Mouse (Mus musculus) limb, embryonic 14.5 days (tissue): ENCODE results near the gene Npy. TPM values are rescaled to one million over a fixed set of nuclear protein-coding genes. Genes with fewer than 3 reads are reported as not detected.

Experiments
- ATAC-seq: fragments of 200-750 bp; cut with Nextera tagmentation; 2 replicates; pipeline ENCODE4 v1.8.0; 2017; ENCODE audit warnings: low read depth, moderate number of reproducible peaks, moderate TSS enrichment; ENCODE audit not compliant: low FRiP score
- DNase-seq: peaks from one replicate; pipeline ENCODE4 v3.0.0-alpha.2; 2015; ENCODE audit warnings: low spot score
- H3K27ac ChIP-seq: fragments of 300-500 bp; sonication (generic); replicated peaks from 2 replicates; pipeline ENCODE4 v1.5.1; 2014; ENCODE audit warnings: low read depth, mild to moderate bottlenecking, low read length, moderate library complexity, mixed read lengths
- H3K27me3 ChIP-seq: fragments of 300-500 bp; sonication (generic); 2 replicates; pipeline ENCODE4 v1.6.1; 2014; ENCODE audit warnings: low read length, mixed read lengths; ENCODE audit not compliant: control insufficient read depth, insufficient read depth
- H3K36me3 ChIP-seq: fragments of 300-500 bp; sonication (generic); 2 replicates; pipeline ENCODE4 v1.6.1; 2014; ENCODE audit warnings: mild to moderate bottlenecking, low read length, moderate library complexity, mixed read lengths; ENCODE audit not compliant: control insufficient read depth, insufficient read depth
- H3K4me1 ChIP-seq: fragments of 300-500 bp; sonication (generic); 2 replicates; pipeline ENCODE4 v1.6.1; 2014; ENCODE audit warnings: antibody characterized with exemption, low read length, mixed read lengths; ENCODE audit not compliant: control insufficient read depth, insufficient read depth
- H3K4me2 ChIP-seq: fragments of 300-500 bp; sonication (generic); replicated peaks from 2 replicates; pipeline ENCODE4 v1.6.1; 2014; ENCODE audit warnings: low read depth, mild to moderate bottlenecking, low read length, moderate library complexity; ENCODE audit not compliant: severe bottlenecking
- H3K4me3 ChIP-seq: fragments of 300-500 bp; sonication (generic); replicated peaks from 2 replicates; pipeline ENCODE4 v1.5.1; 2014; ENCODE audit warnings: low read length
- H3K9ac ChIP-seq: fragments of 300-500 bp; sonication (generic); 2 replicates; pipeline ENCODE4 v1.6.1; 2014; ENCODE audit warnings: mild to moderate bottlenecking, low read depth, low read length, moderate library complexity; ENCODE audit not compliant: severe bottlenecking
- H3K9me3 ChIP-seq: fragments of 300-500 bp; sonication (generic); 2 replicates; pipeline ENCODE4 v1.6.1; 2016; ENCODE audit warnings: low read length; ENCODE audit not compliant: control insufficient read depth
- POLR2A ChIP-seq: fragments of 200-500 bp; IDR thresholded peaks from 2 replicates; pipeline ENCODE4 v1.8.0; 2012; ENCODE audit warnings: inconsistent platforms, mild to moderate bottlenecking, moderate library complexity, borderline replicate concordance; ENCODE audit not compliant: insufficient read depth, insufficient read length; ENCODE audit errors: extremely low read depth
- WGBS: fragments of 180-500 bp; shearing (Covaris S2); extraction: QIAGEN DNeasy Blood & Tissue Kit; methylation state at CpG from one replicate; pipeline ENCODE4 v1.1.7; 2014; 5-methylcytosine and 5-hydroxymethylcytosine counted together
- polyA plus RNA-seq, 2 experiments: library from polyadenylated mRNA; depleted of rRNA in 1 of 2; stranded (reverse) in 1 of 2; unstranded in 1 of 2; fragments of >200 nt; fragmentation: Nextera tagmentation in 1 of 2; extraction: Ambion mirVana in 1 of 2; gene quantifications; 2 replicates each; pipeline versions ENCODE4 v1.2.1 to v1.2.3; 2012 to 2014

Gene Npy
- 3.6 and 5.3 TPM in 2 replicates for polyA plus RNA-seq (2012; rRNA removed)
- 5.2 and 5.7 TPM in 2 replicates for polyA plus RNA-seq (2014; fragmentation: Nextera tagmentation; extraction: Ambion mirVana)

DNA sequence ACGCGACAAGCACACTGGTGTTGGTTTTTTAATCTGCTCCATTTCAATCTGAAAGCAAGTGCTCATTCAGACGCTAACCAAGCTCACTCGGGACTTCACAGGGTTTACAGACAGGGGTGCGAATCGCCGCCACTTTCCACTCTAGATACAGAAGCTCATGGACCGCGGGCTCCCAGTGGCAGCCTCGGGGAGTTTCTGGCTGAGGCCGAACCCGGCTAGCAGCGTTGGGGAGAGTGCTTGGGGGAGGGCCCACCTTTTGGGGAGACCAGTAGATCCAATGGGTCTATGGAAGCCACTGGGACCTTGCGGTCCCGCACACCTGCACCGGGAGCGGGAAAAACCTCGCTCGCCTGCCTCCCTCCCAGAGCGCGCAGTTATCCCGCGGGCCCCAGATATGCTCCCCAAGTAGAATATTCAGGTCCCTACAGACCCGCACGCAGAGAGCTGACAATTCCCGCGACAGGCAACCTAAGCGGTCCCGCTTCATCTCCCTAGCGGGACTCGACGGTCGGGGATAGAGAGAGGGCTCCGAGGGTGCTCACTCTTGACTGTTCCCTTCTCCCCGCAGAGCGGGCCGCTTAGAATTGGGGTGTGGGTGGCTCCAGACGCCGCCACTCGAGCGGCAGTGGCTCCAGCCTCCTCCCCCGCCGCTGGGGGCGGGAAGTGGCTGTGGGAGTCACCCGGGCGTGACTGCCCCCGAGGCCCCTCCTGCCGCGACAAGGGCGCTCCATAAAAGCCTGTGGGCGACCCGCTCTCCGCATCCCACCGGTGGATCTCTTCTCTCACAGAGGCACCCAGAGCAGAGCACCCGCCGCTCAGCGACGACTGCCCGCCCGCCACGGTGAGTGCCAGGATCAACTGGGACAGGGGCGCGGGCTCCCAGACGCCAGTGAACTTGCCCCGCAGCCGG, at the start of gene Npy:
TSS of gene Npy (plus strand) at position 750 of the 910 bp plus-strand sequence.
- DNase-seq, result no peak
- Histone ChIP-seq H3K4me2 (peak within 1 kb of the TSS; percentile 85), H3K9ac (peak within 1 kb of the TSS; percentile 34; the same call in 1 of the 2 replicates), H3K27ac (no peak within 1 kb of the TSS), H3K36me3 (no peaks in the 10 kb centered on the region), H3K9me3 (no peaks in the 10 kb centered on the region), H3K4me1 (peaks cover 7% of the 10 kb centered on the region), H3K4me3 (peak within 1 kb of the TSS; percentile 43), H3K27me3 (peaks cover 52% of the 10 kb centered on the region)
- no peak for ATAC-seq
- under 1% methylated on average over 53 of the region's 66 CpGs for WGBS
- TF ChIP-seq POLR2A, result no peak

DNA sequence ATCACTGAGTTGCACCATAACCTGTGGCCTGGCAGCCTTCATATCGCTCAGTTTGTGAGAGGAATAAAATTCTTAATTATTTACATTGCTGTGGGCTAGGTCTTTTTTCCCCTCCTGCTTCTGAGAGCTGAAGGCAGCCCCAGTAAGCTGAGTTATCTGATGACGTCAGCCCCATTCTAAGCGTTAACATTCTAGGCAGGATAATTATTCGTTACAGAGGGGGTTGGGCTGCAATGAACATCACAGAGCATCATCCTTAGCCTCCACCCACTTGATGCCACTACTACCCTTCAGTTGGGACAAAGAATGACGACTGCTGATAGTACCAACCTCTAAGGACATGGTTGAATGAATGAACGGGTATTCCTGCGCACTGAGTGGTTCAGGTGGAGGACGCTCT, 47.5 kb upstream of the Npy start:
- Histone ChIP-seq H3K9me3 (no peaks in the 10 kb centered on the region), H3K27me3 (no peaks in the 10 kb centered on the region), H3K4me1 (no peaks in the 10 kb centered on the region), H3K36me3 (no peaks in the 10 kb centered on the region), H3K4me3 (no peak overlapping the region), H3K27ac (no peak overlapping the region), H3K4me2 (no peak overlapping the region), H3K9ac (no peak overlapping the region)
- no peak for TF ChIP-seq POLR2A
- DNase-seq (no peak), ATAC-seq (no peak)
- 61% methylated on average over 8 of the region's 8 CpGs for WGBS

DNA sequence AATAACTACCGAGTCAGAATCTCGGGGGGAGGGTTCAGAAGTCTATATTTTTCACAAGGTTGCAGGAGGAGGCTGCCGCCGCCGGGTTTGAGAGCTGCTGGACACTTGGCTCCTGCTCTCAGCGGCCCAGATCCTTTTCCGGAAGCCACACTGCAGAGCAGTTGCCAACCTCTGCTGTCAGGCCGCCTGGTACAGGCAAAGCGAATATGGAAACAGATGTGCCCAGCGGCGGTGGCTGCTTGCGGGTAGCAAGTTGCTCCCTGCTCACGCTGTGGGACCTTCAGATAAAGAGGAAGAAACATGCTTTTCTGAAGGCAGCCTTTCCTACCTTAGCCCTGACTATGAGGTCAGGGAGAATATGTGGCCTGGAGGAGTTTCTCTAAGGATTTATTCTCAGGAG, 44.4 kb upstream of the Npy start:
- DNase-seq (no peak), ATAC-seq (no peak)
- Histone ChIP-seq H3K9me3 (no peaks in the 10 kb centered on the region), H3K4me3 (no peak overlapping the region), H3K4me2 (no peak overlapping the region), H3K4me1 (no peaks in the 10 kb centered on the region), H3K27me3 (no peaks in the 10 kb centered on the region), H3K27ac (no peak overlapping the region), H3K36me3 (no peaks in the 10 kb centered on the region), H3K9ac (no peak overlapping the region)
- TF ChIP-seq POLR2A, result no peak
- 57% methylated on average over 13 of the region's 13 CpGs for WGBS

DNA sequence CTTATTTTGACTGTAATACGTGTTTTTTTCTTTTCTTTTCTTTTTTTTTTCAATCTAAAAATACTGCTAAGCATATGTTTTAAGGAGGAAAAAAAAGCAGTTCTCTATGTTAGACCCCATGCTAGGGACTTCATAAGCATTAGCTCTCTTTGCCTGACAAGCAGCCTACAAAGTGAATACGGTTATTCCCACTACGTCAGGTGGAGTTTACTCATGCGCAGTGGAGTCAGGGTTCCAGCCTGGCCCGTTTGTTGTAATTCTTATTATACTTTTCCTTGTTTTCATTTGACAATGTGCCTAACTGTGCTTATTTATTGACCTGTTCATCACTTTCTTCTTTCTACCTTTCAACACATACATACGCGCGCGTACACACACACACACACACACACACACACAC, 43.8 kb upstream of the Npy start:
- Histone ChIP-seq H3K4me1 (no peaks in the 10 kb centered on the region), H3K9ac (no peak overlapping the region), H3K9me3 (no peaks in the 10 kb centered on the region), H3K27me3 (no peaks in the 10 kb centered on the region), H3K36me3 (no peaks in the 10 kb centered on the region), H3K4me3 (no peak overlapping the region), H3K4me2 (no peak overlapping the region), H3K27ac (no peak overlapping the region)
- ATAC-seq (no peak), DNase-seq (no peak)
- no peak for TF ChIP-seq POLR2A
- 88% methylated on average over 9 of the region's 9 CpGs for WGBS

DNA sequence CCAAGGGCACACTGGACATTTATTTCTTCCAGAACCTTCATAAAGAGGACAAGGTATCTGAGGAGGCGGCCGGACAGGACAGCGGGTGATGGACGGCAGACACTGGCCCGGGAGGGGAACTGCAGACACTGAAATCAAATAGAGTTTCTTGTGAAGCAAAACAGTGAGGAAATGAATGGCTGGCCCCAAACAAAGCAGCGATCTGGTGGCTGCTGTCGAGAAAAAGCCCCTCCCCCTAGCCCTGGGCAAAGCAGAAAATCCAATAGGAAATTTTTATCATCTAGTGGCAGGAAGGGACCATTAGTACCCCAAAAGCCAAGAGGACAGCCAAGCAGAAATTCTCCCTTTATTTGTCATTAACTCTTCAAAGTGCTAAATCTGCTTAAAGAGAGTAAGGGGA, 42.9 kb upstream of the Npy start:
- Histone ChIP-seq H3K4me2 (no peak overlapping the region), H3K4me3 (no peak overlapping the region), H3K9me3 (no peaks in the 10 kb centered on the region), H3K36me3 (no peaks in the 10 kb centered on the region), H3K27me3 (no peaks in the 10 kb centered on the region), H3K27ac (no peak overlapping the region), H3K4me1 (no peaks in the 10 kb centered on the region), H3K9ac (no peak overlapping the region)
- WGBS, result 37% methylated on average over 7 of the region's 7 CpGs
- DNase-seq (no peak), ATAC-seq (no peak)
- TF ChIP-seq POLR2A, result no peak
